Mouse (Mus musculus): ENCODE measurements around the gene Pank2. TPM values are rescaled to one million over a fixed set of nuclear protein-coding genes. Genes with fewer than 3 reads are reported as not detected.
"Not testable (repeated sequence)": the region's sequence is repeated elsewhere in the genome, so short reads cannot be mapped to it uniquely, and the experiment has no call there.

Gene Pank2
- total RNA-seq (2015) (60.1 and 74.2 TPM in 2 replicates), total RNA-seq (2017) (42.9 and 51.0 TPM in 2 replicates)

- ATAC-seq (ENCODE audit: poor library complexity, severe bottlenecking): peak; percentile 93
Measured at GRCm38 (mm10) chr2:131262213-131262672, at the start of gene Pank2. Gene Pank2, plus strand, starts transcription at chr2:131262495.

GRCm38 (mm10) chr2:131213773-131214172, 48.5 kb upstream of the Pank2 start:
- ATAC-seq (ENCODE audit: poor library complexity, severe bottlenecking): no peak

GRCm38 (mm10) chr2:131215941-131216858, 46.1 kb upstream of the Pank2 start:
- ATAC-seq (ENCODE audit: poor library complexity, severe bottlenecking): no peak

GRCm38 (mm10) chr2:131220030-131220429, 42.3 kb upstream of the Pank2 start:
- ATAC-seq (ENCODE audit: poor library complexity, severe bottlenecking): no peak

GRCm38 (mm10) chr2:131221853-131222515, 40.3 kb upstream of the Pank2 start:
- ATAC-seq (ENCODE audit: poor library complexity, severe bottlenecking): no peak

GRCm38 (mm10) chr2:131222562-131222961, 39.7 kb upstream of the Pank2 start:
- peak; percentile 27; the same call in 1 of the 2 replicates for ATAC-seq (ENCODE audit: poor library complexity, severe bottlenecking)

GRCm38 (mm10) chr2:131223569-131223968, 38.7 kb upstream of the Pank2 start:
- no peak for ATAC-seq (ENCODE audit: poor library complexity, severe bottlenecking)

- no peak for ATAC-seq (ENCODE audit: poor library complexity, severe bottlenecking)
Measured at GRCm38 (mm10) chr2:131225178-131225577, 37.1 kb upstream of the Pank2 start.

- not testable (repeated sequence) for ATAC-seq (ENCODE audit: poor library complexity, severe bottlenecking)
Measured at GRCm38 (mm10) chr2:131226669-131227068, 35.6 kb upstream of the Pank2 start.

- ATAC-seq (ENCODE audit: poor library complexity, severe bottlenecking): no peak
Measured at GRCm38 (mm10) chr2:131227243-131227642, 35.1 kb upstream of the Pank2 start.

GRCm38 (mm10) chr2:131232558-131232957, 29.7 kb upstream of the Pank2 start:
- 0 out of 2 replicates have a peak, but pooled peaks have one; percentile 15 for ATAC-seq (ENCODE audit: poor library complexity, severe bottlenecking)

- peak; percentile 99 for ATAC-seq (ENCODE audit: poor library complexity, severe bottlenecking)
Measured at GRCm38 (mm10) chr2:131233307-131234126, 28.8 kb upstream of the Pank2 start, which contains the start of gene Mavs. Gene Mavs, plus strand, starts transcription at chr2:131234063.

GRCm38 (mm10) chr2:131234127-131234650, 28.1 kb upstream of the Pank2 start:
- peak; percentile 23 for ATAC-seq (ENCODE audit: poor library complexity, severe bottlenecking)

GRCm38 (mm10) chr2:131234970-131235635, 27.2 kb upstream of the Pank2 start:
- ATAC-seq (ENCODE audit: poor library complexity, severe bottlenecking): peak; percentile 16; the same call in 1 of the 2 replicates

GRCm38 (mm10) chr2:131242180-131242579, 20.1 kb upstream of the Pank2 start:
- ATAC-seq (ENCODE audit: poor library complexity, severe bottlenecking): no peak

GRCm38 (mm10) chr2:131242929-131243328, 19.4 kb upstream of the Pank2 start:
- no peak for ATAC-seq (ENCODE audit: poor library complexity, severe bottlenecking)

GRCm38 (mm10) chr2:131253681-131254328, 8.5 kb upstream of the Pank2 start:
- peak; percentile 97 for ATAC-seq (ENCODE audit: poor library complexity, severe bottlenecking)

GRCm38 (mm10) chr2:131254329-131254713, 8.0 kb upstream of the Pank2 start:
- ATAC-seq (ENCODE audit: poor library complexity, severe bottlenecking): peak; percentile 12; the same call in 1 of the 2 replicates

- ATAC-seq (ENCODE audit: poor library complexity, severe bottlenecking): no peak
Measured at GRCm38 (mm10) chr2:131255738-131256137, 6.6 kb upstream of the Pank2 start.

Data from megakaryocyte, adult 5-6 weeks (primary cell).